Mouse (Mus musculus) forebrain, postnatal 0 days (tissue): ENCODE measurements around the gene Rgs8. TPM values are rescaled to one million over a fixed set of nuclear protein-coding genes. Genes with fewer than 3 reads are reported as not detected.
A peak's percentile ranks its signal among the peaks of the same experiment; 100 is the strongest.

Experiments
- ATAC-seq: fragments of 200-750 bp; cut with Nextera tagmentation; 2 replicates; pipeline ENCODE4 v1.8.0; 2017; ENCODE audit warnings: mild to moderate bottlenecking, moderate library complexity
- DNase-seq: peaks from one replicate; pipeline ENCODE4 v3.0.0-alpha.2; 2015
- H3K27ac ChIP-seq: fragments of 300-500 bp; sonication (generic); 2 replicates; pipeline ENCODE4 v1.5.1; 2014; ENCODE audit warnings: low read depth, mild to moderate bottlenecking, antibody characterized with exemption, low read length, moderate library complexity, mixed read lengths
- H3K27me3 ChIP-seq: fragments of 300-500 bp; sonication (generic); 2 replicates; pipeline ENCODE4 v1.6.1; 2014; ENCODE audit warnings: mild to moderate bottlenecking, low read length, mixed read lengths; ENCODE audit not compliant: insufficient read depth
- H3K36me3 ChIP-seq: fragments of 300-500 bp; sonication (generic); 2 replicates; pipeline ENCODE4 v1.6.1; 2014; ENCODE audit warnings: mild to moderate bottlenecking, moderate library complexity; ENCODE audit not compliant: insufficient read depth
- H3K4me1 ChIP-seq: fragments of 300-500 bp; sonication (generic); 2 replicates; pipeline ENCODE4 v1.6.1; 2014; ENCODE audit warnings: antibody characterized with exemption; ENCODE audit not compliant: insufficient read depth
- H3K4me2 ChIP-seq: fragments of 300-500 bp; sonication (generic); 2 replicates; pipeline ENCODE4 v1.6.1; 2014; ENCODE audit warnings: low read depth, mild to moderate bottlenecking, moderate library complexity
- H3K4me3 ChIP-seq: fragments of 300-500 bp; sonication (generic); 2 replicates; pipeline ENCODE4 v1.5.1; 2014; ENCODE audit warnings: low read depth, low read length, mixed read lengths
- H3K9ac ChIP-seq: fragments of 300-500 bp; sonication (generic); 2 replicates; pipeline ENCODE4 v1.6.1; 2014; ENCODE audit warnings: mild to moderate bottlenecking
- H3K9me3 ChIP-seq: fragments of 300-500 bp; sonication (generic); 2 replicates; pipeline ENCODE4 v1.6.1; 2016; ENCODE audit warnings: low read length
- CTCF ChIP-seq: sonication (generic); IDR thresholded peaks from 2 replicates; pipeline ENCODE4 v1.5.1; 2016; ENCODE audit warnings: antibody characterized with exemption, control low read depth, low read depth
- WGBS: fragments of 180-500 bp; shearing (Covaris S2); extraction: QIAGEN DNeasy Blood & Tissue Kit; methylation state at CpG from one replicate; pipeline ENCODE4 v1.1.7; 2014; 5-methylcytosine and 5-hydroxymethylcytosine counted together
- polyA plus RNA-seq: library from polyadenylated mRNA; unstranded; fragments of >200 nt; fragmentation: Nextera tagmentation; extraction: Ambion mirVana; gene quantifications from 2 replicates; pipeline ENCODE4 v1.2.1, GENCODE M21; 2015
- total RNA-seq: library from RNA; depleted of rRNA; stranded (reverse); fragments of >200 nt; gene quantifications from 2 replicates; pipeline ENCODE4 v1.2.3, GENCODE M21; 2014

Rgs8 gene
- total and polyA plus RNA-seq, 2 experiments from 2014 or later, result 16.6 to 22.7 TPM

DNA sequence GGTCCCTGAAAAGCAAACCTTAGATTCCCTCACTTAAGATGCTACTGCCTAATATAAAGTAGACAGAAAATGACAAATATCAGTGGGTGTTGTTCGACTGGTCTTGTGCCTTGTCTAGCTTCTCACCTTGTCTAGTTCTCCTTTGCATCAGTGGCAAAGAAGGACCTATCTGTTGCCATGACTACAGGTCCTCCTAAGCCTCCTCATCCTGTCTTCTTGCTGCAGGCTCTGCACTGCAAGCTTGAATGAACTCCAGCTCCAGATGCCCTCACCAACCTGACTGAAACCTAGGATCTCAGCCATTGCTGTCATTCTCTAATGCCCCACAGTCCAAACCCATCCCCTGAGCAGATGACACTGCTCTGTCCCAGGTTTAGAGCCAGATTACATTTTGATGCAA lies 65.2 kb downstream of the Rgs8 start:
- ATAC-seq (no peak), DNase-seq (no peak)
- no peaks in the 10 kb centered on the region for H3K36me3 ChIP-seq
- H3K27ac ChIP-seq, result no peak overlapping the region
- no peaks in the 10 kb centered on the region for H3K27me3 ChIP-seq
- no peaks in the 10 kb centered on the region for H3K4me1 ChIP-seq
- no peak overlapping the region for H3K4me3 ChIP-seq
- 90% methylated on average over 1 of the region's 1 CpGs for WGBS
- H3K9ac ChIP-seq, result no peak overlapping the region
- no peak overlapping the region for H3K4me2 ChIP-seq
- H3K9me3 ChIP-seq, result no peaks in the 10 kb centered on the region
- TF ChIP-seq CTCF, result no peak

DNA sequence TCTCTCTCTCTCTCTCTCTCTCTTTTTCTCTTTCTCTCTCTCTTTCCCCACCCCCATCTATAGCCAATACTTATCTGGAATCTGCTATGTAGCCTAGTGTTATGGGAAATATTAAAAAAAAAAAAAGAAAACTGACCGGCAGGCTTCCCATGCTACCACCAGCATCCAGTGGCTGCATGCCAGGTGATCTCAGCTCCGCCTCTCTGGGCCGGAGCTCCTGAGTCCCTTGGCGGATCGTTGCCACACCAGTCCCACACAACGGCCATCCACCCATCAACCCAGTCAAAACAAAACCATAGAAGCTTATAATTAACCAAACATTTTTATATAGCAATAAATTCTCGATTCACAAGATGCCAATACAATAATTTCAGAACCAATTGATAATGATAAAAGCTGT lies 68.1 kb downstream of the Rgs8 start:
- no peak for TF ChIP-seq CTCF
- 69% methylated on average over 7 of the region's 7 CpGs for WGBS
- Histone ChIP-seq H3K27ac (no peak overlapping the region), H3K9me3 (no peaks in the 10 kb centered on the region), H3K4me2 (no peak overlapping the region), H3K27me3 (no peaks in the 10 kb centered on the region), H3K4me1 (no peaks in the 10 kb centered on the region), H3K4me3 (no peak overlapping the region), H3K9ac (no peak overlapping the region), H3K36me3 (no peaks in the 10 kb centered on the region)
- DNase-seq, result no peak
- no peak for ATAC-seq

DNA sequence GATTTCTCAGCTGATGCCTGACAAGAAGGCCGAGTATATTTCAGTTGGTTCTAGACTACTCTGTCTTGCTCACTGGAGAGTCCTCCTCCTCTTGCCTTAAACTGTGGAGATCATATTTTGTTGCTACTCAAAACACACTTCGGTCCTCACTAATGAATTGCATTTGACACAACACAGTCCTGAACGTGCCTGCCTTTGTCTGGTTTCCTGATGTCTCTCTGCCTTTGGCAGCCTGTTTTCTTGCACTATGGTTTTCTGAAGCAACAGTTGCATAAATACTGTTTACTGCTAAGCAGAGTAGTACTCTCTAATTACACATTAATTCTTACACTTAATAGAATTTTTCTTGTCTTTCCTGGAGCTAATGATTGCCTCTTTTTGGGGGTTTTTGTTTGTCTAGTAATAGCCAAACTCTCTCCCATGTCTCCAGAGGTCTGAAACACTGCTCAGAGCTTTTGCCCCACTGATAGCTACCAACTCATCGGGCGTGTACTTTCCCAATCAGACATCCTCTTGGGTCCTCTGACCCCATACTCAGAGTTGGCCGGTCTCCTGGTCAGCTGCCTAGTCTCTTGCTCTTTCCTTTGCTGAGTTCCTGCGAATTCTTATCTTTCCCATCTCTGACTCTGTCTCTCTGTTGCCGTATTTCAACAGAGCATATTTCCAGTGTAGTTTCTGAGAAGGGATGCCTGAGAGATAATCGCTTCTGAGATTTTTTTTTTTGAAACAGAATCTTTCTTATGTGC lies 68.9 kb downstream of the Rgs8 start:
- no peak for TF ChIP-seq CTCF
- Histone ChIP-seq H3K4me3 (no peak overlapping the region), H3K4me1 (no peaks in the 10 kb centered on the region), H3K27ac (no peak overlapping the region), H3K36me3 (no peaks in the 10 kb centered on the region), H3K9me3 (no peaks in the 10 kb centered on the region), H3K9ac (no peak overlapping the region), H3K27me3 (no peaks in the 10 kb centered on the region), H3K4me2 (no peak overlapping the region)
- DNase-seq (no peak), ATAC-seq (no peak)
- WGBS, result 82% methylated on average over 9 of the region's 9 CpGs

DNA sequence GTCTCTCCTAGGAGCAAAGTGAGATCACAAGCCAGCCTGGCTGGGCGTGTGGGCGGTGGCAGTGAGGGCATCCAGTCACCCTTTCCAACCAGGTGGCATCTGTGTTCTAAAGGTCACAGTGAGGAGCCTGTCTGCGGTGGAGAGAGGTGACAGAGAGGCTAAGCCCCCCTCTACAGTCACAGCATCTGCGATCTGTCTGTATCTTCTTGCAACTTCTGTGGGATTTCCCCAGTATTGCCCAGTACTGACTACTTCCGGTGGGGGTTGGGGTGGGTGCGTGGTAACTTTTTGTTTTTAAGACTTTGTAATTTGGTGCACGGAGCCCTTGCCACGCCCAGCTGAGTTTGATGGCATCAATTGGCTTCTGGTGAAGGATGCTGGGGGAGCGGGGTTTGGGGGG lies 70.6 kb downstream of the Rgs8 start:
- Histone ChIP-seq H3K27ac (no peak overlapping the region), H3K27me3 (no peaks in the 10 kb centered on the region), H3K4me1 (no peaks in the 10 kb centered on the region), H3K9ac (no peak overlapping the region), H3K36me3 (no peaks in the 10 kb centered on the region), H3K4me3 (no peak overlapping the region), H3K9me3 (no peaks in the 10 kb centered on the region), H3K4me2 (no peak overlapping the region)
- WGBS, result 81% methylated on average over 9 of the region's 9 CpGs
- no peak for TF ChIP-seq CTCF
- ATAC-seq (no peak), DNase-seq (no peak)

DNA sequence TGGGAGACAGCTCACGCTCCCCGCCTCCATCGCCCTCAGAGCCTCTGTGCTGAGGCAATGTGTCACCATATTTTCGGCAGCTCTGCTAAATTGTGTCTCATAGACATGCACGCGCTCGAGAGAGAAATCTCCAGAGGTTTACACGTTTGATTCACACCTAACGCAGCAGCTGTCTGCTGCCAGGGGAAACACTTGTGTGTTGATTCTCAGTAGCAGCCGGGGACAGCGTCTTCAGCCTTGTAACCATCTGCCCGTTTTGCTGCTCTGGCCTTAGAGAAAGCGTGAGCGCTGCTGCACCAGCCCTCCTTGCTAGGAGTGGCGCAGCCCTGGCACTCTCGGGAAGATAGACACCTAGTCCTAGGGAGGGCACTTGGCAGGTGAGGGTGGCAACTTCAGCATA lies 73.8 kb downstream of the Rgs8 start:
- ATAC-seq, result peak; percentile 45
- 67% methylated on average over 16 of the region's 16 CpGs for WGBS

DNA sequence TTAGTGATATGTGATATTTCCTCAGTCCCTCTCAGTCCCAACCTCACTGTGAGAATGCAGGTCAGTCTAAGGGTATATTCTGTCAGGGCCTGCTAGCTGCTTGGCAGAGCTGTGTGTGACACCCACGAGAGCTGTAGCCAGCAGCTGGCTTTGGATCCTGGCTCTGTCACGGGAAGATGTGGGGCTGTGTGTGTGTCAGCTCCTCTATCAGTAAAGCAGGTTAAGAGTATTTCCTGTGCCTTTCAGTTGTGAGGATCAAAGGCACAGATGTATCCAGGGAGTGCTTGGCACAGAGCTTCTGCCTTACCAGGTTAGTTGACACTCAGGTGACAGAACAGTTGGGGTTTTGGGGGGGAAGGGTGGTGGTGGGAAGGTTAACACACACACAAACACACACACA lies 77.0 kb downstream of the Rgs8 start:
- H3K9me3 ChIP-seq, result no peaks in the 10 kb centered on the region
- no peak overlapping the region for H3K4me3 ChIP-seq
- no peak for DNase-seq
- H3K27me3 ChIP-seq, result no peaks in the 10 kb centered on the region
- H3K9ac ChIP-seq, result no peak overlapping the region
- H3K27ac ChIP-seq, result no peak overlapping the region
- no peaks in the 10 kb centered on the region for H3K4me1 ChIP-seq
- H3K36me3 ChIP-seq, result no peaks in the 10 kb centered on the region
- 50% methylated on average over 2 of the region's 2 CpGs for WGBS
- no peak overlapping the region for H3K4me2 ChIP-seq
- no peak for TF ChIP-seq CTCF
- ATAC-seq, result no peak

More for the DNA sequence above, 73.8 kb downstream of the Rgs8 start:
- Histone ChIP-seq H3K4me1 (no peaks in the 10 kb centered on the region), H3K9me3 (no peaks in the 10 kb centered on the region), H3K9ac (no peak overlapping the region), H3K27me3 (no peaks in the 10 kb centered on the region), H3K4me3 (no peak overlapping the region), H3K27ac (no peak overlapping the region), H3K4me2 (no peak overlapping the region), H3K36me3 (no peaks in the 10 kb centered on the region)
- no peak for TF ChIP-seq CTCF
- DNase-seq, result peak; percentile 28

DNA sequence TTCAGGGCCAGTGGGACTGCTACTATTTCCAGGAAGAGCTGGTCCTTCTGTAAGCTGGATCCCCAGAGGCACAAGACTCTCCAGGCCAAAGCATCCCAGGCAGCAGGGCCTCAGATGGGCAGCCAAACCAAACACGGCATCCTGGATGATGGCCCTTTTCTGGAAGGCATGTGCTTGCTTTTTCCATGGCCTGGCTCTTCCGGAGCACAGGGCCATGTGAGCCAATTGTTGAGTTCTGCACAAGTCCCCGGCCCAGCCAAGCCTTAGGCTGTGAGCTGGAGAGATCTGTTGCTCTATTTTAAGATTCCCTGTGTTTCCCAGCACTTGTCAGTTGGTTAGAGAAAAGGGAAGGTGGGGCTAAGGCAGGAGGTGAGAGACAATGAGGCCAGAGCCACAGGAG lies 77.8 kb downstream of the Rgs8 start:
- DNase-seq (no peak), ATAC-seq (0 out of 2 replicates have a peak, but pooled peaks have one; percentile 26)
- Histone ChIP-seq H3K4me3 (no peak overlapping the region), H3K27me3 (no peaks in the 10 kb centered on the region), H3K9me3 (no peaks in the 10 kb centered on the region), H3K36me3 (no peaks in the 10 kb centered on the region), H3K4me1 (no peaks in the 10 kb centered on the region), H3K9ac (no peak overlapping the region), H3K27ac (no peak overlapping the region), H3K4me2 (no peak overlapping the region)
- WGBS, result 46% methylated on average over 3 of the region's 3 CpGs
- TF ChIP-seq CTCF, result no peak
